Mouse (Mus musculus): ENCODE measurements at regions not wholly inside any gene's neighbourhood (a gene's known extent, or its start where the extent isn't known, plus 50 kb on each side); places are given as distances from the start of the nearest gene placed in this dataset.

GRCm38 (mm10) chr19:57541693-57542314, 69.0 kb upstream of the Atrnl1 start:
- H3K9me3 ChIP-seq = no peaks in the 10 kb centered on the region
- no peaks in the 10 kb centered on the region for H3K36me3 ChIP-seq
- no peak overlapping the region for H3K27ac ChIP-seq
- no peak for DNase-seq (ENCODE audit: low spot score)
- 85% methylated on average over 8 of the region's 8 CpGs for WGBS
- H3K27me3 ChIP-seq (ENCODE audit: insufficient read depth, poor library complexity, severe bottlenecking) = no peaks in the 10 kb centered on the region
- H3K4me3 ChIP-seq = no peak overlapping the region
- H3K4me1 ChIP-seq = peaks cover 9% of the 10 kb centered on the region; the same call in 1 of the 2 replicates

GRCm38 (mm10) chr19:57542506-57542905, 68.3 kb upstream of the Atrnl1 start:
- Histone ChIP-seq H3K9me3 (no peaks in the 10 kb centered on the region), H3K4me3 (no peak overlapping the region), H3K27ac (no peak overlapping the region), H3K27me3 (ENCODE audit: insufficient read depth, poor library complexity, severe bottlenecking) (no peaks in the 10 kb centered on the region), H3K36me3 (no peaks in the 10 kb centered on the region), H3K4me1 (peaks cover 8% of the 10 kb centered on the region; the same call in 1 of the 2 replicates)
- WGBS = 91% methylated on average over 5 of the region's 5 CpGs
- no peak for DNase-seq (ENCODE audit: low spot score)

GRCm38 (mm10) chr19:57543681-57544214, 67.1 kb upstream of the Atrnl1 start:
- Histone ChIP-seq H3K4me3 (no peak overlapping the region), H3K27me3 (ENCODE audit: insufficient read depth, poor library complexity, severe bottlenecking) (no peaks in the 10 kb centered on the region), H3K9me3 (no peaks in the 10 kb centered on the region), H3K27ac (0 out of 2 replicates have a peak overlapping the region, but pooled peaks have one; percentile 33), H3K36me3 (no peaks in the 10 kb centered on the region), H3K4me1 (0 out of 2 replicates have a peak, but pooled peaks cover 7% of the 10 kb centered on the region)
- WGBS = 54% methylated on average over 13 of the region's 13 CpGs
- no peak for DNase-seq (ENCODE audit: low spot score)

- 0 out of 2 replicates have a peak, but pooled peaks cover 7% of the 10 kb centered on the region for H3K4me1 ChIP-seq
- no peaks in the 10 kb centered on the region for H3K27me3 ChIP-seq (ENCODE audit: insufficient read depth, poor library complexity, severe bottlenecking)
- no peaks in the 10 kb centered on the region for H3K36me3 ChIP-seq
- H3K27ac ChIP-seq = no peak overlapping the region
- no peak for DNase-seq (ENCODE audit: low spot score)
- WGBS = 83% methylated on average over 17 of the region's 17 CpGs
- no peak overlapping the region for H3K4me3 ChIP-seq
- no peaks in the 10 kb centered on the region for H3K9me3 ChIP-seq
Measured at GRCm38 (mm10) chr19:57544229-57544879, 66.5 kb upstream of the Atrnl1 start.

GRCm38 (mm10) chr19:57545071-57545470, 65.8 kb upstream of the Atrnl1 start:
- Histone ChIP-seq H3K36me3 (no peaks in the 10 kb centered on the region), H3K9me3 (no peaks in the 10 kb centered on the region), H3K27ac (no peak overlapping the region), H3K4me1 (0 out of 2 replicates have a peak, but pooled peaks cover 7% of the 10 kb centered on the region), H3K27me3 (ENCODE audit: insufficient read depth, poor library complexity, severe bottlenecking) (no peaks in the 10 kb centered on the region), H3K4me3 (no peak overlapping the region)
- no peak for DNase-seq (ENCODE audit: low spot score)
- WGBS = 85% methylated on average over 2 of the region's 2 CpGs

- Histone ChIP-seq H3K9me3 (no peaks in the 10 kb centered on the region), H3K27me3 (ENCODE audit: insufficient read depth, poor library complexity, severe bottlenecking) (no peaks in the 10 kb centered on the region), H3K27ac (no peak overlapping the region), H3K4me1 (0 out of 2 replicates have a peak, but pooled peaks cover 7% of the 10 kb centered on the region), H3K4me3 (no peak overlapping the region), H3K36me3 (no peaks in the 10 kb centered on the region)
- 70% methylated on average over 2 of the region's 2 CpGs for WGBS
- no peak for DNase-seq (ENCODE audit: low spot score)
Measured at GRCm38 (mm10) chr19:57546039-57546438, 64.8 kb upstream of the Atrnl1 start.

- H3K4me1 ChIP-seq = 0 out of 2 replicates have a peak, but pooled peaks cover 7% of the 10 kb centered on the region
- no peak for DNase-seq (ENCODE audit: low spot score)
- H3K27ac ChIP-seq = no peak overlapping the region
- no peaks in the 10 kb centered on the region for H3K9me3 ChIP-seq
- 92% methylated on average over 10 of the region's 10 CpGs for WGBS
- H3K4me3 ChIP-seq = no peak overlapping the region
- H3K27me3 ChIP-seq (ENCODE audit: insufficient read depth, poor library complexity, severe bottlenecking) = no peaks in the 10 kb centered on the region
- H3K36me3 ChIP-seq = no peaks in the 10 kb centered on the region
Measured at GRCm38 (mm10) chr19:57546519-57546918, 64.3 kb upstream of the Atrnl1 start.

- Histone ChIP-seq H3K4me1 (0 out of 2 replicates have a peak, but pooled peaks cover 7% of the 10 kb centered on the region), H3K27ac (no peak overlapping the region), H3K27me3 (ENCODE audit: insufficient read depth, poor library complexity, severe bottlenecking) (no peaks in the 10 kb centered on the region), H3K9me3 (no peaks in the 10 kb centered on the region), H3K36me3 (no peaks in the 10 kb centered on the region), H3K4me3 (no peak overlapping the region)
- DNase-seq (ENCODE audit: low spot score) = no peak
- 86% methylated on average over 11 of the region's 11 CpGs for WGBS
Measured at GRCm38 (mm10) chr19:57548093-57548492, 62.7 kb upstream of the Atrnl1 start.

GRCm38 (mm10) chr19:57548661-57549060, 62.2 kb upstream of the Atrnl1 start:
- no peak for DNase-seq (ENCODE audit: low spot score)
- no peaks in the 10 kb centered on the region for H3K27me3 ChIP-seq (ENCODE audit: insufficient read depth, poor library complexity, severe bottlenecking)
- no peaks in the 10 kb centered on the region for H3K36me3 ChIP-seq
- H3K4me3 ChIP-seq = no peak overlapping the region
- 79% methylated on average over 11 of the region's 11 CpGs for WGBS
- H3K4me1 ChIP-seq = 0 out of 2 replicates have a peak, but pooled peaks cover 3% of the 10 kb centered on the region
- H3K9me3 ChIP-seq = no peaks in the 10 kb centered on the region
- no peak overlapping the region for H3K27ac ChIP-seq

- no peaks in the 10 kb centered on the region for H3K36me3 ChIP-seq
- H3K9me3 ChIP-seq = no peaks in the 10 kb centered on the region
- no peak overlapping the region for H3K27ac ChIP-seq
- WGBS = 84% methylated on average over 11 of the region's 11 CpGs
- no peaks in the 10 kb centered on the region for H3K27me3 ChIP-seq (ENCODE audit: insufficient read depth, poor library complexity, severe bottlenecking)
- DNase-seq (ENCODE audit: low spot score) = no peak
- H3K4me3 ChIP-seq = no peak overlapping the region
- no peaks in the 10 kb centered on the region for H3K4me1 ChIP-seq
Measured at GRCm38 (mm10) chr19:57552964-57553740, 57.7 kb upstream of the Atrnl1 start.

GRCm38 (mm10) chr19:57554086-57554485, 56.7 kb upstream of the Atrnl1 start:
- no peak overlapping the region for H3K4me3 ChIP-seq
- no peaks in the 10 kb centered on the region for H3K27me3 ChIP-seq (ENCODE audit: insufficient read depth, poor library complexity, severe bottlenecking)
- H3K36me3 ChIP-seq = no peaks in the 10 kb centered on the region
- WGBS = 81% methylated on average over 6 of the region's 6 CpGs
- no peaks in the 10 kb centered on the region for H3K4me1 ChIP-seq
- no peak overlapping the region for H3K27ac ChIP-seq
- H3K9me3 ChIP-seq = no peaks in the 10 kb centered on the region
- no peak for DNase-seq (ENCODE audit: low spot score)

- Histone ChIP-seq H3K27me3 (ENCODE audit: insufficient read depth, poor library complexity, severe bottlenecking) (no peaks in the 10 kb centered on the region), H3K4me3 (no peak overlapping the region), H3K27ac (no peak overlapping the region), H3K9me3 (no peaks in the 10 kb centered on the region), H3K4me1 (no peaks in the 10 kb centered on the region), H3K36me3 (no peaks in the 10 kb centered on the region)
- 26% methylated on average over 5 of the region's 5 CpGs for WGBS
- no peak for DNase-seq (ENCODE audit: low spot score)
Measured at GRCm38 (mm10) chr19:57555313-57555712, 55.5 kb upstream of the Atrnl1 start.
